Mouse (Mus musculus) heart, embryonic 14.5 days (tissue): Measurements from ENCODE around the gene Gm13691. TPM values are rescaled to one million over a fixed set of nuclear protein-coding genes. Genes with fewer than 3 reads are reported as not detected.
A peak's percentile ranks its signal among the peaks of the same experiment; 100 is the strongest.
"Not testable (repeated sequence)": the region's sequence is repeated elsewhere in the genome, so short reads cannot be mapped to it uniquely, and the experiment has no call there.

Experiments
- ATAC-seq: fragments of 200-750 bp; cut with Nextera tagmentation; 2 replicates; pipeline ENCODE4 v1.8.0; 2017; ENCODE audit warnings: low read depth, moderate TSS enrichment; ENCODE audit not compliant: insufficient number of reproducible peaks, insufficient read depth, low FRiP score
- H3K27ac ChIP-seq, 2 experiments: fragments of 200-500 bp in 1 of 2; fragments of 300-500 bp in 1 of 2; sonication (generic) in 1 of 2; replicated peaks in 1 of 2; 2 replicates each; pipeline ENCODE4 v1.5.1; 2012 to 2014; ENCODE audit warnings: low read depth in 2 of 2, low read length in 2 of 2, control low read depth in 1 of 2, mild to moderate bottlenecking in 1 of 2, mixed read lengths in 1 of 2; ENCODE audit not compliant: control insufficient read depth in 1 of 2, insufficient read depth in 1 of 2
- H3K27me3 ChIP-seq: fragments of 300-500 bp; sonication (generic); 2 replicates; pipeline ENCODE4 v1.6.1; 2014; ENCODE audit warnings: mild to moderate bottlenecking, low read length, control low read depth; ENCODE audit not compliant: control insufficient read depth, insufficient read depth
- H3K36me3 ChIP-seq: fragments of 300-500 bp; sonication (generic); 2 replicates; pipeline ENCODE4 v1.6.1; 2014; ENCODE audit warnings: mild to moderate bottlenecking, control low read depth, low read length, mixed read lengths; ENCODE audit not compliant: control insufficient read depth, insufficient read depth
- H3K4me1 ChIP-seq, 2 experiments: fragments of 200-500 bp in 1 of 2; fragments of 300-500 bp in 1 of 2; sonication (generic) in 1 of 2; 2 replicates each; pipeline ENCODE4 v1.6.1; 2012 to 2014; ENCODE audit warnings: low read length in 2 of 2, control low read depth in 1 of 2, mixed read lengths in 1 of 2; ENCODE audit not compliant: control insufficient read depth in 2 of 2, insufficient read depth in 2 of 2
- H3K4me2 ChIP-seq: fragments of 300-500 bp; sonication (generic); 2 replicates; pipeline ENCODE4 v1.6.1; 2014; ENCODE audit warnings: mild to moderate bottlenecking, low read length
- H3K4me3 ChIP-seq, 2 experiments: fragments of 200-500 bp in 1 of 2; fragments of 300-500 bp in 1 of 2; sonication (generic) in 1 of 2; 2 replicates each; pipeline ENCODE4 v1.5.1; 2012 to 2014; ENCODE audit warnings: low read length in 2 of 2, mild to moderate bottlenecking in 2 of 2, control low read depth in 1 of 2, low read depth in 1 of 2, moderate library complexity in 1 of 2; ENCODE audit not compliant: control insufficient read depth in 1 of 2, insufficient read depth in 1 of 2
- H3K9ac ChIP-seq: fragments of 300-500 bp; sonication (generic); 2 replicates; pipeline ENCODE4 v1.6.1; 2014; ENCODE audit warnings: mild to moderate bottlenecking, low read length
- H3K9me3 ChIP-seq: fragments of 300-500 bp; sonication (generic); 2 replicates; pipeline ENCODE4 v1.6.1; 2016; ENCODE audit warnings: low read length, control low read depth; ENCODE audit not compliant: control insufficient read depth
- WGBS: fragments of 180-500 bp; shearing (Covaris S2); extraction: QIAGEN DNeasy Blood & Tissue Kit; methylation state at CpG from one replicate; pipeline ENCODE4 v1.1.7; 2014; 5-methylcytosine and 5-hydroxymethylcytosine counted together
- polyA plus RNA-seq: library from polyadenylated mRNA; unstranded; fragments of >200 nt; fragmentation: Nextera tagmentation; extraction: Ambion mirVana; gene quantifications from 2 replicates; pipeline ENCODE4 v1.2.1, GENCODE M21; 2014

The Gm13691 gene
- polyA plus RNA-seq, result not detected in 2 replicates

GRCm38 (mm10) chr2:83990253-83990652 is at the start of gene Gm13691:
Gm13691 (plus strand) TSS chr2:83990553.
- not testable (repeated sequence) for H3K27me3 ChIP-seq

GRCm38 (mm10) chr2:83940931-83941361 is 49.4 kb upstream of the Gm13691 start, which contains the start of gene Zswim2:
Zswim2 (minus strand) TSS chr2:83941228.
- Histone ChIP-seq H3K4me2 (peak within 1 kb of the TSS; percentile 59), H3K36me3 (no peaks in the 10 kb centered on the region), H3K27ac (no peak within 1 kb of the TSS), H3K27me3 (no peaks in the 10 kb centered on the region), H3K4me3 (peak within 1 kb of the TSS; percentile 17 to 18; a peak in 1 of 4 replicates), H3K9me3 (no peaks in the 10 kb centered on the region), H3K4me1 (peaks cover 3% of the 10 kb centered on the region in 2 experiments; a peak in 1 of 4 replicates), H3K9ac (no peak within 1 kb of the TSS)
- under 1% methylated on average over 20 of the region's 20 CpGs for WGBS
- ATAC-seq, result 0 out of 2 replicates have a peak, but pooled peaks have one; percentile 50

More at GRCm38 (mm10) chr2:83990253-83990652, at the start of gene Gm13691:
- not testable (repeated sequence) for H3K9ac ChIP-seq, H3K4me1 ChIP-seq, ATAC-seq, H3K9me3 ChIP-seq, H3K36me3 ChIP-seq, H3K27ac ChIP-seq, H3K4me2 ChIP-seq, H3K4me3 ChIP-seq
- WGBS, result no CpG with 5 or more reads among the region's 6 CpGs

GRCm38 (mm10) chr2:83941378-83941777 is 49.0 kb upstream of the Gm13691 start:
- Histone ChIP-seq H3K4me3 (0 out of 4 replicates have a peak overlapping the region, but pooled peaks of 1 of the 2 experiments have one; percentile 18), H3K4me2 (peak overlapping the region; percentile 59), H3K4me1 (peaks cover 3% of the 10 kb centered on the region in 2 experiments; a peak in 1 of 4 replicates), H3K9ac (no peak overlapping the region), H3K27ac (no peak overlapping the region), H3K9me3 (no peaks in the 10 kb centered on the region), H3K36me3 (no peaks in the 10 kb centered on the region), H3K27me3 (no peaks in the 10 kb centered on the region)
- no peak for ATAC-seq
- WGBS, result 42% methylated on average over 3 of the region's 3 CpGs

- WGBS, result 40% methylated on average over 4 of the region's 4 CpGs
- no peak overlapping the region for H3K9ac ChIP-seq
- peaks cover 3% of the 10 kb centered on the region in 2 experiments; a peak in 1 of 4 replicates for H3K4me1 ChIP-seq
- no peak overlapping the region for H3K4me3 ChIP-seq
- ATAC-seq, result no peak
- H3K4me2 ChIP-seq, result no peak overlapping the region
- H3K36me3 ChIP-seq, result no peaks in the 10 kb centered on the region
- no peaks in the 10 kb centered on the region for H3K27me3 ChIP-seq
- no peaks in the 10 kb centered on the region for H3K9me3 ChIP-seq
- H3K27ac ChIP-seq, result no peak overlapping the region
Observed at GRCm38 (mm10) chr2:83941792-83942191, 48.6 kb upstream of the Gm13691 start.

- not testable (repeated sequence) for H3K9me3 ChIP-seq, H3K4me2 ChIP-seq, H3K27ac ChIP-seq, H3K4me3 ChIP-seq, H3K9ac ChIP-seq, H3K36me3 ChIP-seq, H3K4me1 ChIP-seq, ATAC-seq, H3K27me3 ChIP-seq
- WGBS, result no CpG with 5 or more reads among the region's 6 CpGs
Observed at GRCm38 (mm10) chr2:83955393-83955792, 35.0 kb upstream of the Gm13691 start, which contains the start of gene Gm13698. Gm13698 (plus strand) TSS chr2:83955693.

- not testable (repeated sequence) for H3K9ac ChIP-seq, H3K4me2 ChIP-seq, H3K27me3 ChIP-seq, H3K36me3 ChIP-seq, H3K4me1 ChIP-seq, H3K9me3 ChIP-seq, H3K27ac ChIP-seq, H3K4me3 ChIP-seq, ATAC-seq
- WGBS, result no CpG with 5 or more reads among the region's 6 CpGs
Observed at GRCm38 (mm10) chr2:83961203-83961602, 29.1 kb upstream of the Gm13691 start, which contains the start of gene Gm13693. Gm13693 (plus strand) TSS chr2:83961503.

- H3K4me2 ChIP-seq, H3K4me1 ChIP-seq, H3K9ac ChIP-seq, H3K27ac ChIP-seq, ATAC-seq, H3K4me3 ChIP-seq, H3K36me3 ChIP-seq, H3K9me3 ChIP-seq, H3K27me3 ChIP-seq: not testable (repeated sequence)
- WGBS, result no CpG with 5 or more reads among the region's 6 CpGs
Observed at GRCm38 (mm10) chr2:83967013-83967412, 23.3 kb upstream of the Gm13691 start, which contains the start of gene Gm13695. Gm13695 (plus strand) TSS chr2:83967313.

- H3K4me2 ChIP-seq, H3K9me3 ChIP-seq, ATAC-seq, H3K4me1 ChIP-seq, H3K36me3 ChIP-seq, H3K4me3 ChIP-seq, H3K9ac ChIP-seq, H3K27ac ChIP-seq, H3K27me3 ChIP-seq: not testable (repeated sequence)
- no CpG with 5 or more reads among the region's 6 CpGs for WGBS
Observed at GRCm38 (mm10) chr2:83972823-83973222, 17.5 kb upstream of the Gm13691 start, which contains the start of gene Gm13696. Gm13696 (plus strand) TSS chr2:83973123.
